Mouse (Mus musculus) embryonic facial prominence, embryonic 12.5 days (tissue): Measurements from ENCODE around the gene Inava. TPM values are rescaled to one million over a fixed set of nuclear protein-coding genes. Genes with fewer than 3 reads are reported as not detected.

Experiments used
- ATAC-seq: fragments of 200-750 bp; cut with Nextera tagmentation; 2 replicates; pipeline ENCODE4 v1.8.0; 2017; ENCODE audit not compliant: insufficient number of reproducible peaks, insufficient read depth, low FRiP score, low TSS enrichment
- H3K27ac ChIP-seq: fragments of 300-500 bp; sonication (generic); 2 replicates; pipeline ENCODE4 v1.5.1; 2016; ENCODE audit warnings: mild to moderate bottlenecking
- H3K27me3 ChIP-seq: fragments of 300-500 bp; sonication (generic); 2 replicates; pipeline ENCODE4 v1.6.1; 2016; ENCODE audit warnings: mild to moderate bottlenecking, moderate library complexity
- H3K36me3 ChIP-seq: fragments of 300-500 bp; sonication (generic); 2 replicates; pipeline ENCODE4 v1.6.1; 2016; ENCODE audit warnings: mild to moderate bottlenecking
- H3K4me1 ChIP-seq: fragments of 300-500 bp; sonication (generic); 2 replicates; pipeline ENCODE4 v1.6.1; 2016
- H3K4me2 ChIP-seq: fragments of 300-500 bp; sonication (generic); replicated peaks from 2 replicates; pipeline ENCODE4 v1.6.1; 2016; ENCODE audit warnings: mild to moderate bottlenecking, moderate library complexity
- H3K4me3 ChIP-seq: fragments of 300-500 bp; sonication (generic); 2 replicates; pipeline ENCODE4 v1.5.1; 2016; ENCODE audit warnings: mild to moderate bottlenecking
- H3K9ac ChIP-seq: fragments of 300-500 bp; sonication (generic); 2 replicates; pipeline ENCODE4 v1.6.1; 2016; ENCODE audit warnings: mild to moderate bottlenecking, moderate library complexity
- H3K9me3 ChIP-seq: fragments of 300-500 bp; sonication (generic); 2 replicates; pipeline ENCODE4 v1.6.1; 2016; ENCODE audit warnings: mild to moderate bottlenecking, moderate library complexity
- WGBS: fragments of 180-500 bp; shearing (Covaris S2); methylation state at CpG from one replicate; pipeline ENCODE4 v1.1.7; 2016; 5-methylcytosine and 5-hydroxymethylcytosine counted together
- polyA plus RNA-seq: library from polyadenylated mRNA; unstranded; fragments of >200 nt; fragmentation: Nextera tagmentation; extraction: Ambion mirVana; gene quantifications from 2 replicates; pipeline ENCODE4 v1.2.1, GENCODE M21; 2016

Gene Inava
- polyA plus RNA-seq, 1 experiment from 2014 or later: 25.5 TPM

DNA sequence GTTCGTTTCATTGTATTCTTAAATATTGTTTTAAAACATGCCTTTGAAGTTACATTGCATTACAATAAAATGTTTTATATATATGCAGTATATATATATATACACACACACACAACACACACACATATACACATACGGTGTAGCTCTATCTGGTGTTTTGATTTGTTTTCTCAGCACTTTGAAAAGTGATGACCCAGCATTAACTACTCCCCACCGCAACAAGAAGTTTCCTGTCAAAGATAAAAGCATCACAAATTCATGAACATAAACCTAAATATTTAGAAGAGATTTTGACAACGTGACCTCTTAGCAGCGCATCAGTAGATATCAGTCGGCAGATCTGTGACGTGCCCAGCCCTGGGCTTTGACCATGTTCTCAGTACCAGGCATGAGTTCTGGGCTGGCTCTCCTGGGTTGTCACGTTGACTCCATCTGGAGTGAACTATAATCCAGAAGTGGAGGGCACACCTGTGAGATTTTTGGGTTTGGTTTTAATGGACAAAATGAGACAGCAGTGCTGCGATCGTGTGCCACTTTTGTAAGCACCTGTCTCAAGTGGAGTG is 20.5 kb upstream of the Inava start:
- Histone ChIP-seq H3K4me3 (no peak overlapping the region), H3K36me3 (no peaks in the 10 kb centered on the region), H3K4me2 (no peak overlapping the region), H3K9ac (no peak overlapping the region), H3K27me3 (peaks cover 28% of the 10 kb centered on the region), H3K4me1 (peaks cover 9% of the 10 kb centered on the region), H3K27ac (no peak overlapping the region), H3K9me3 (no peaks in the 10 kb centered on the region)
- WGBS: 82% methylated on average over 10 of the region's 10 CpGs
- no peak for ATAC-seq

GRCm38 (mm10) chr1:136253472-136253871 is 19.4 kb upstream of the Inava start:
- no peak for ATAC-seq
- H3K36me3 ChIP-seq: no peaks in the 10 kb centered on the region
- WGBS: 27% methylated on average over 2 of the region's 2 CpGs

DNA sequence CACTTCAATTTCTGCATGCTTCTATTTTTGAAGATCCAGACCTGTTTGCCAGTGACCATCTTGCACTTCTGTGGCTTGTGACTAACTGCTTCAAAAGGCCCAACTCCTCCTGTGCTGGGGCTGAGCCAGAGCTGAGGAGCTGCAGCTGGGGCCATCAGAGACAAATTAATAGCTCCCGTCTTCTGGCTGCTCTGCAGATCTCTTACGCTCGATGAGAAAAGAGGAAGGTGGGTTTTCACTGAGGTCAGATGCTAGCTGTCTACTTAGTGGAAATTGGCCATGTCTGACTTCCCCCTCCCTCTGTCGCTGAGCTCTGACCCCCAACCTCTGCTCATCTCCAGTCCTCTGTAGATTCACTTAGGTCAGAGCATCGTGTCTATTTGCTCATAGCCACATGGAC is 15.6 kb upstream of the Inava start:
- WGBS: 59% methylated on average over 5 of the region's 5 CpGs
- Histone ChIP-seq H3K4me3 (no peak overlapping the region), H3K4me1 (no peaks in the 10 kb centered on the region), H3K36me3 (no peaks in the 10 kb centered on the region), H3K27me3 (no peaks in the 10 kb centered on the region), H3K9ac (no peak overlapping the region), H3K4me2 (no peak overlapping the region), H3K9me3 (no peaks in the 10 kb centered on the region), H3K27ac (no peak overlapping the region)
- ATAC-seq: no peak

More at GRCm38 (mm10) chr1:136253472-136253871, 19.4 kb upstream of the Inava start:
- Histone ChIP-seq H3K27me3 (peaks cover 16% of the 10 kb centered on the region), H3K4me2 (no peak overlapping the region), H3K4me1 (peaks cover 5% of the 10 kb centered on the region; the same call in 1 of the 2 replicates), H3K9ac (no peak overlapping the region), H3K4me3 (no peak overlapping the region), H3K27ac (no peak overlapping the region), H3K9me3 (no peaks in the 10 kb centered on the region)

DNA sequence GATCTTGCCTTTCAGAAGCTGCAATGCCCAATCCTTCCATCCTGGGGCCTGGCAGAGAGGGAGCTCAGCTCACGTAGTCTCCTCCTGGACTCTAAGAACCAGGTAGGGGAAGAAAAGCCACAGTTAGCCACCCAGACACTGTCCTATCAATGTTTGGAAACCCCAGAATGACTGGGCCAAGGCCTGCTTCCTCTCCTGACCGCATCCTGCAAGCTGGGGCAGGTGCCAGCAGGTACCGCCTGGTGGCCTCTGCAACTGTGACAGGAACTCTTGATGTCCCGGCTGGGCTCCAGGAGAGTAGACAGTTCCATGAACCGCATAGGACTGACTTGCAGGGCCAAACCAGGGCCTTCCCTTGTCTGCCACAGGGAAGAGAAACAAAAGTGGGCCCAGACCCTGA is 13.3 kb upstream of the Inava start:
- no peak for ATAC-seq
- Histone ChIP-seq H3K9ac (no peak overlapping the region; the same call in 1 of the 2 replicates), H3K27me3 (no peaks in the 10 kb centered on the region), H3K36me3 (no peaks in the 10 kb centered on the region), H3K4me2 (no peak overlapping the region), H3K4me1 (no peaks in the 10 kb centered on the region), H3K4me3 (no peak overlapping the region), H3K9me3 (no peaks in the 10 kb centered on the region), H3K27ac (no peak overlapping the region)
- 81% methylated on average over 5 of the region's 5 CpGs for WGBS

- Histone ChIP-seq H3K4me1 (no peaks in the 10 kb centered on the region), H3K4me2 (no peak overlapping the region), H3K9me3 (no peaks in the 10 kb centered on the region; the same call in 1 of the 2 replicates), H3K36me3 (no peaks in the 10 kb centered on the region), H3K4me3 (no peak overlapping the region), H3K27me3 (no peaks in the 10 kb centered on the region), H3K9ac (no peak overlapping the region), H3K27ac (no peak overlapping the region)
- WGBS: 91% methylated on average over 4 of the region's 5 CpGs
- ATAC-seq: no peak
Observed at GRCm38 (mm10) chr1:136244469-136244868, 10.4 kb upstream of the Inava start.

DNA sequence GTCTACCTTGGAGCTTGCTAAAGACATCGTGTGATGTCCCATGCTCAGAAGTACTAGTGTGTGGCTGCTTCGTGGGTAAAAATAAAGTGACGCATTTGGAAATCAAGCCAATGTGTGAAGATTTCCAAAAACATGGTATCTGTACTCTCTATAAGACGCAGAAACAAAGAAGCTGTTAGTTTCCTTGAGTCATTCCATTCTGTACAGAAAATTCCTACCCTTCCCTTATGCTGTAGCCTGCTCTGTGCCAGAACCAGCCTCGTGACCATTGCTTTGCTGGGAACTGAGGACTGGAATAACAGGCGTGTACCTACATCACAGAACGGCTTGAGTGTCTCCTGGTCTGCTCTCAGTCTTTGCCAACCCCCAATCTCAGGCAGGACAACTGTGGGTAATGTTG is 7.7 kb upstream of the Inava start:
- H3K27me3 ChIP-seq: no peaks in the 10 kb centered on the region
- no peak overlapping the region for H3K27ac ChIP-seq
- no peaks in the 10 kb centered on the region for H3K36me3 ChIP-seq
- H3K9me3 ChIP-seq: no peaks in the 10 kb centered on the region; the same call in 1 of the 2 replicates
- H3K9ac ChIP-seq: no peak overlapping the region
- H3K4me1 ChIP-seq: no peaks in the 10 kb centered on the region
- WGBS: 89% methylated on average over 7 of the region's 7 CpGs
- no peak overlapping the region for H3K4me2 ChIP-seq
- no peak for ATAC-seq
- H3K4me3 ChIP-seq: no peak overlapping the region

- 90% methylated on average over 4 of the region's 4 CpGs for WGBS
- Histone ChIP-seq H3K27ac (no peak overlapping the region), H3K27me3 (no peaks in the 10 kb centered on the region), H3K36me3 (no peaks in the 10 kb centered on the region), H3K9ac (no peak overlapping the region), H3K9me3 (no peaks in the 10 kb centered on the region; the same call in 1 of the 2 replicates), H3K4me3 (no peak overlapping the region), H3K4me2 (no peak overlapping the region), H3K4me1 (no peaks in the 10 kb centered on the region)
- no peak for ATAC-seq
Observed at GRCm38 (mm10) chr1:136238495-136238894, 4.4 kb upstream of the Inava start.

DNA sequence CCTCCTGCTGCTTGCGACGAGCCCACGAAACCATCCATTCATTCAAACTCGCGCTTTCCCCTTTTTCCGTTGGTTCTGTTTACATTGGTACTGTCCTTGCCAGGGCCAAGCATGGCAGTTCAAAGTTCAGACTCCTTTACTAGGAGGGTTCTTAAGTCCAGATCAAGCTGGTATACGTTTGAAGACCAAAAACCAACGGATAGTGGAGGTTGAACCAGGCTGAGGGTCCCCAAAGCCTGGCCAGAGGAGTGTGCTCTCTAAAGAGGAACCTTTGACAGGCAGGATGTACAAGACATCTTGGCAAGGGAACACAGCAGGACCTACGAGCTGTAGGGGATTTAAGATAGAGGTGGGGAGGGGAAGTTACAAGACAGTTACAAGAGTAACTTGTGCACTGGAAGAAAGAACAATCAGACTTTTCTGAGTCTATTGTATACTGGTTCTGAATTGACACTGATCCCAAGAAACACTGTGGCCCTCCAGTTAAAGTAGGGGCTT is 580 bp upstream of the Inava start:
- Histone ChIP-seq H3K9me3 (no peaks in the 10 kb centered on the region), H3K4me2 (peak overlapping the region; percentile 81), H3K36me3 (no peaks in the 10 kb centered on the region), H3K4me1 (peaks cover 22% of the 10 kb centered on the region), H3K4me3 (peak overlapping the region; percentile 68), H3K27ac (peak overlapping the region; percentile 80), H3K27me3 (no peaks in the 10 kb centered on the region), H3K9ac (peak overlapping the region; percentile 67)
- WGBS: 3% methylated on average over 9 of the region's 9 CpGs
- ATAC-seq: no peak

GRCm38 (mm10) chr1:136232986-136233790 is 876 bp downstream of the Inava start:
- WGBS: under 1% methylated on average over 23 of the region's 23 CpGs
- no peak for ATAC-seq
- H3K4me1 ChIP-seq: peaks cover 37% of the 10 kb centered on the region
- peak overlapping the region; percentile 81 for H3K4me2 ChIP-seq
- H3K9ac ChIP-seq: peak overlapping the region; percentile 67
- H3K9me3 ChIP-seq: no peaks in the 10 kb centered on the region
- H3K27me3 ChIP-seq: no peaks in the 10 kb centered on the region
- H3K36me3 ChIP-seq: no peaks in the 10 kb centered on the region
- peak overlapping the region; percentile 80 for H3K27ac ChIP-seq
- peak overlapping the region; percentile 68 for H3K4me3 ChIP-seq

DNA sequence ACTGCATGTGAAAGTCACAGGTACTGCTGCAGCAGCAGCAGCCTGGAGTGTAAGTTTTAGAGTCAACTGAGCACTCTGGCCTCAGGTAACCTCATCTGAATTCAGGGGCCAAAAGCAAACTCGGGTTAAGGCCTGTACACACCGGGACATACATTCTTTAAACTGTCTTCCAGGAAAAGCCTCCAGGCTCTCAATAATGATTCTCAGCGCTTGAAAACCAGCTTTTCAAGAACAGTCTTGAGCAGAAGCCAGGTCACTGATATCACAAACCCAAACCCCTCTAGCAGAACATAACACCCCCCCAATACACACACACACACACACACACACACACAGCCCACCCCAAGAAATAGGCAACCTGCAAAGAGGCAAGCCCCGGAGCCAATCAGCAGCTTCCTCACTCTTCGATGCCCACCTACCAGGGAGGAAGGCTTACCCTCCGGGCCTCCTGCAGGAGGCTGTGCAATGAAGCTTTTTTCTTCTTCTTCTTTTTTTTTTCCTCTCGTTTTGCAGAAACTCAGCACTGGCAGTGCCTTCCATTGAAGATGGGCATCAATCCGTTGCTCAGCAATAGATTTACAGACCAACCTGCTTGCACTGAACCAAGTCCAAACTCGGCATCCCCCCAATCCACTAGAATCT is 1.7 kb downstream of the Inava start:
- ATAC-seq: no peak
- Histone ChIP-seq H3K36me3 (0 out of 2 replicates have a peak, but pooled peaks cover 5% of the 10 kb centered on the region), H3K27me3 (no peaks in the 10 kb centered on the region), H3K4me3 (peak overlapping the region; percentile 68), H3K4me2 (peak overlapping the region; percentile 81), H3K9ac (peak overlapping the region; percentile 67), H3K27ac (peak overlapping the region; percentile 80), H3K9me3 (no peaks in the 10 kb centered on the region), H3K4me1 (peaks cover 42% of the 10 kb centered on the region)
- WGBS: under 1% methylated on average over 9 of the region's 9 CpGs

DNA sequence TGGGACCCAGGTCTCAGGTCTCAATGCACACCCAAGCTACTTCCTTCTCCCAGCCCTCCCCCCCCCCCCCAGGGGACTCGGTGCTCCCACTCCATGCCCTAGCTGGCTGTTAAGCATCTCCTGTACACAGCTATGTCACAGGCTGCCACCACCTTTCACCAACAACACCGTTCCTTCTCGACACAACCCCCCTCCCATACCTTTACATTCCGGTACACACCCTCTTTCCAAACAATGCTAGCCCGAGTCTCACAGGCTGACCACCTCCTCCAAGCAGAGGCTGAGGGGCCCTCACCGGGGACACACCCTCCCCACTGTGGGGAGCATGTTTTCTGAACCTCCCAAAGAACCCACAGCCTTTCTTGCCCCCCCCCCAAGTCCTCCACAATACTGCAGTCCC is 2.5 kb downstream of the Inava start:
- Histone ChIP-seq H3K9me3 (no peaks in the 10 kb centered on the region), H3K4me3 (peak overlapping the region; percentile 68), H3K27me3 (no peaks in the 10 kb centered on the region), H3K36me3 (peaks cover 13% of the 10 kb centered on the region), H3K9ac (peak overlapping the region; percentile 59), H3K4me1 (peaks cover 42% of the 10 kb centered on the region), H3K4me2 (peak overlapping the region; percentile 81), H3K27ac (peak overlapping the region; percentile 58)
- 2% methylated on average over 6 of the region's 6 CpGs for WGBS
- no peak for ATAC-seq
